ENCODE assay signal across 14 mouse cellular contexts in genomic region chr3:106788440-106788887, GRCm38 (mm10). TPM values are rescaled to one million over a fixed set of nuclear protein-coding genes. Genes with fewer than 3 reads are reported as not detected.
DNase-seq lines count a peak whose midpoint lies in the region; ATAC-seq and TF ChIP-seq lines count a peak whose summit lies in the region.
"Had no signal": no experiment of that assay in that cellular context is flagged by ENCODE, and none has a peak within 500 bp of the region (broad histone marks: within the 10 kb centered on the region; RNA-seq: fewer than 3 reads in every experiment).

No protein-coding gene starts in this region.

- no peak for ATAC-seq in lung, postnatal 0 days
- peak; percentile 51 to 61 for ATAC-seq in hematopoietic stem cell, adult 5-6 weeks (replicated peaks in 1 of 2; ENCODE audit: insufficient read depth in 1 of 2, low FRiP score in 2 of 2, low TSS enrichment in 1 of 2, low read depth in 1 of 2, poor library complexity in 2 of 2, severe bottlenecking in 2 of 2)
- peak; percentile 52 for ATAC-seq in neutrophil, adult 5-6 weeks (ENCODE audit: extremely low read depth, insufficient number of reproducible peaks, low FRiP score, poor library complexity, severe bottlenecking)

- TF ChIP-seq EP300 in lung, postnatal 0 days (IDR thresholded peaks at IDR 0.05) = no peak

- no peaks in the 10 kb centered on the region for H3K9me3 ChIP-seq in lung, postnatal 0 days (ENCODE audit: low read length)
- H3K9me3 ChIP-seq: hindbrain, embryonic 15.5 days had no signal

- TF ChIP-seq CTCF in gastrocnemius, adult 2 months (IDR thresholded peaks at IDR 0.05) = no peak
- no peak for TF ChIP-seq CTCF in lung, postnatal 0 days (IDR thresholded peaks at IDR 0.05)

- H3K27ac ChIP-seq in gastrocnemius, adult 2 months = no peak overlapping the region
- no peak overlapping the region for H3K27ac ChIP-seq in lung, postnatal 0 days (ENCODE audit: low read length)
- H3K27ac ChIP-seq: hindbrain, embryonic 15.5 days had no signal

- no peaks in the 10 kb centered on the region for H3K4me1 ChIP-seq in lung, postnatal 0 days (ENCODE audit: insufficient read depth, low read depth, low read length)
- H3K4me1 ChIP-seq: hindbrain, embryonic 15.5 days had no signal

- H3K27me3 ChIP-seq in lung, postnatal 0 days (replicated peaks; ENCODE audit: insufficient read depth, low read length) = no peaks in the 10 kb centered on the region
- H3K27me3 ChIP-seq: hindbrain, embryonic 15.5 days had no signal

- no peaks in the 10 kb centered on the region for H3K36me3 ChIP-seq in lung, postnatal 0 days (ENCODE audit: insufficient read depth, low read length)
- H3K36me3 ChIP-seq: hindbrain, embryonic 15.5 days had no signal

- DNase-seq in gastrocnemius, adult 2 months = no peak
- DNase-seq in gastrocnemius, adult 8-10 months (ENCODE audit: low spot score in 2 of 2) = no peak
- peak; percentile 43 for DNase-seq in lung, postnatal 25 days (ENCODE audit: low spot score)
- no peak for DNase-seq in lung, postnatal 0 days (ENCODE audit: low spot score)
- no peak for DNase-seq in frontal cortex, postnatal 10 days (ENCODE audit: low spot score in 2 of 2)
- no peak for DNase-seq in left cerebral cortex, adult 8-10 months (ENCODE audit: low spot score in 2 of 2)
- DNase-seq: adrenal gland, postnatal 10 days; cerebellum, adult 9-10 months had no signal

- intact Hi-C loops in gastrocnemius, adult 2 months (cut with DNase I) = no loop called here

- H3K9ac ChIP-seq in lung, postnatal 0 days (replicated peaks; ENCODE audit: low read depth) = no peak overlapping the region
- H3K9ac ChIP-seq: hindbrain, embryonic 15.5 days had no signal

- no peak overlapping the region for H3K4me2 ChIP-seq in lung, postnatal 0 days (replicated peaks; ENCODE audit: low read depth, low read length)
- H3K4me2 ChIP-seq: hindbrain, embryonic 15.5 days had no signal

- peak overlapping the region; percentile 27 for H3K4me3 ChIP-seq in gastrocnemius, adult 2 months
- H3K4me3 ChIP-seq in lung, postnatal 0 days (ENCODE audit: low read depth, low read length) = no peak overlapping the region
- H3K4me3 ChIP-seq: hindbrain, embryonic 15.5 days; left cerebral cortex, adult 2 months had no signal

- 46% methylated on average over 2 of the region's 2 CpGs for whole genome bisulfite sequencing in lung, postnatal 0 days

RNA-seq across cellular contexts. Expression of gene Cd53, which starts 1.5 kb away (rescaled TPM):
- 1 to 10 TPM in 1 of 2 experiments, under 1 TPM in 1; 0.89 to 1.2 TPM for total RNA-seq in gastrocnemius, adult 2 months (2021)
- 1 to 10 TPM in 1 of 4 experiments, under 1 TPM in 3; 0.46 to 1.6 (median 0.60) TPM for total RNA-seq in gastrocnemius, adult 8-10 months (2022)
- polyA plus RNA-seq in lung, postnatal 0 days (2015; fragmentation: Nextera tagmentation; extraction: Ambion mirVana) = 30.9 and 31.2 TPM in 2 replicates
- 263 and 291 TPM in 2 replicates for total RNA-seq in hematopoietic stem cell, adult 5-6 weeks (2017)
- 742 and 854 TPM in 2 replicates for total RNA-seq in neutrophil, adult 5-6 weeks (2017)
- 10 to 100 TPM in 2 of 4 experiments, 1 to 10 TPM in 2; 9.3 to 23.7 (median 15.9) TPM for total RNA-seq in left cerebral cortex, adult 8-10 months (2022)

RNA-seq across cellular contexts. Expression of gene Olfr266, which starts 37.6 kb away (rescaled TPM):
- total RNA-seq in gastrocnemius, adult 2 months (2021) = not detected
- not detected for total RNA-seq in gastrocnemius, adult 8-10 months (2022)
- polyA plus RNA-seq in lung, postnatal 0 days (2015; fragmentation: Nextera tagmentation; extraction: Ambion mirVana) = not detected in 2 replicates
- not detected in 2 replicates for total RNA-seq in hematopoietic stem cell, adult 5-6 weeks (2017)
- not detected in 2 replicates for total RNA-seq in neutrophil, adult 5-6 weeks (2017)
- not detected for total RNA-seq in left cerebral cortex, adult 8-10 months (2022)
- total RNA-seq: adrenal gland, postnatal 10 days; left cerebral cortex, adult 2 months; megakaryocyte-erythroid progenitor cell, adult 5-6 weeks had no signal
- polyA plus RNA-seq: hindbrain, embryonic 15.5 days; stomach, embryonic 16.5 days had no signal

Comparison
In these comparisons a context has a peak if more than half of its experiments do, and no peak if none do; other contexts are left out.
1. RNA of gene Cd53, which starts 1.5 kb away (total RNA-seq): 742 to 854 TPM in neutrophil, adult 5-6 weeks and 263 to 291 TPM in hematopoietic stem cell, adult 5-6 weeks; 9.3 to 23.7 TPM in left cerebral cortex, adult 8-10 months, 0.89 to 1.2 TPM in gastrocnemius, adult 2 months and 0.46 to 1.6 TPM in gastrocnemius, adult 8-10 months; every median in the first group is over 10 times any median in the second.